Mouse (Mus musculus) midbrain, embryonic 11.5 days (tissue): ENCODE results near the gene Robo2. TPM values are rescaled to one million over a fixed set of nuclear protein-coding genes. Genes with fewer than 3 reads are reported as not detected.
A peak's percentile ranks its signal among the peaks of the same experiment; 100 is the strongest.

ENCODE experiments used
- ATAC-seq: fragments of 200-750 bp; cut with Nextera tagmentation; 2 replicates; pipeline ENCODE4 v1.8.0; 2017; ENCODE audit warnings: moderate TSS enrichment, moderate library complexity; ENCODE audit not compliant: low FRiP score
- DNase-seq: peaks from one replicate; pipeline ENCODE4 v3.0.0; 2015; ENCODE audit warnings: low spot score; ENCODE audit errors: missing footprints
- H3K27ac ChIP-seq: fragments of 300-500 bp; sonication (generic); 2 replicates; pipeline ENCODE4 v1.5.1; 2014; ENCODE audit warnings: low read depth, low read length
- H3K27me3 ChIP-seq: fragments of 300-500 bp; sonication (generic); 2 replicates; pipeline ENCODE4 v1.6.1; 2014; ENCODE audit warnings: mild to moderate bottlenecking, low read length, moderate library complexity, mixed read lengths; ENCODE audit not compliant: control insufficient read depth, insufficient read depth
- H3K36me3 ChIP-seq: fragments of 300-500 bp; sonication (generic); 2 replicates; pipeline ENCODE4 v1.6.1; 2014; ENCODE audit warnings: mild to moderate bottlenecking, low read length, moderate library complexity, mixed read lengths; ENCODE audit not compliant: control insufficient read depth, insufficient read depth
- H3K4me1 ChIP-seq: fragments of 300-500 bp; sonication (generic); 2 replicates; pipeline ENCODE4 v1.6.1; 2014; ENCODE audit warnings: low read length; ENCODE audit not compliant: control insufficient read depth, insufficient read depth
- H3K4me2 ChIP-seq: fragments of 300-500 bp; sonication (generic); 2 replicates; pipeline ENCODE4 v1.6.1; 2014; ENCODE audit warnings: mild to moderate bottlenecking, moderate library complexity
- H3K4me3 ChIP-seq: fragments of 300-500 bp; sonication (generic); 2 replicates; pipeline ENCODE4 v1.5.1; 2014; ENCODE audit warnings: low read depth, low read length
- H3K9ac ChIP-seq: fragments of 300-500 bp; sonication (generic); 2 replicates; pipeline ENCODE4 v1.6.1; 2014; ENCODE audit warnings: low read length
- H3K9me3 ChIP-seq: fragments of 300-500 bp; sonication (generic); 2 replicates; pipeline ENCODE4 v1.6.1; 2016; ENCODE audit warnings: low read length; ENCODE audit not compliant: control insufficient read depth
- WGBS: fragments of 180-500 bp; shearing (Covaris S2); extraction: QIAGEN DNeasy Blood & Tissue Kit; methylation state at CpG from one replicate; pipeline ENCODE4 v1.1.7; 2014; 5-methylcytosine and 5-hydroxymethylcytosine counted together
- polyA plus RNA-seq: library from polyadenylated mRNA; unstranded; fragments of >200 nt; fragmentation: Nextera tagmentation; extraction: Ambion mirVana; gene quantifications from 2 replicates; pipeline ENCODE4 v1.2.1, GENCODE M21; 2014

Robo2 gene
- polyA plus RNA-seq, 1 experiment from 2014 or later, result 19.8 TPM

DNA sequence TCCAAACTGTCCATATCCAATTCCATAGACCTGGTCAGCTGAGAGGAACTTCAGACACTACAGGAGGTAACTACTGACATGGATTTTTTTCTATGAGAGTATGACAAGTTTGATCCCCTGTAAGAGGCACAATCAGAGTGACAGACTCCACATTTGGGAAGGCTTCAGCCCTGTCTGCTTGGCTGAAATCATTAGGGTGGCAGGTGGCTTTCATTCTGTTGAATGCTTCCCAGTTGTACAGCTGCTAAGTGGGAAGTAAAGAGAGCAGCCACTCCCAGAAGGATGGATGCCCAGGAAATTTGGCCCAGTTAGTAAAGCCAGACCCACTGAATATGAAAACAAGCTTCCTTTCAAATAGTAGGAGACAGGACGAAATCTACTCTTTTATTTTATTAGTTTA, 321.7 kb downstream of the Robo2 start:
- DNase-seq, result no peak
- H3K4me1 ChIP-seq, result 0 out of 2 replicates have a peak, but pooled peaks cover 2% of the 10 kb centered on the region
- H3K36me3 ChIP-seq, result no peaks in the 10 kb centered on the region
- no peak for ATAC-seq
- H3K27ac ChIP-seq, result no peak overlapping the region
- H3K27me3 ChIP-seq, result no peaks in the 10 kb centered on the region
- no peaks in the 10 kb centered on the region for H3K9me3 ChIP-seq
- H3K4me2 ChIP-seq, result no peak overlapping the region
- WGBS, result 88% methylated on average over 1 of the region's 1 CpGs
- no peak overlapping the region for H3K4me3 ChIP-seq
- H3K9ac ChIP-seq, result no peak overlapping the region

DNA sequence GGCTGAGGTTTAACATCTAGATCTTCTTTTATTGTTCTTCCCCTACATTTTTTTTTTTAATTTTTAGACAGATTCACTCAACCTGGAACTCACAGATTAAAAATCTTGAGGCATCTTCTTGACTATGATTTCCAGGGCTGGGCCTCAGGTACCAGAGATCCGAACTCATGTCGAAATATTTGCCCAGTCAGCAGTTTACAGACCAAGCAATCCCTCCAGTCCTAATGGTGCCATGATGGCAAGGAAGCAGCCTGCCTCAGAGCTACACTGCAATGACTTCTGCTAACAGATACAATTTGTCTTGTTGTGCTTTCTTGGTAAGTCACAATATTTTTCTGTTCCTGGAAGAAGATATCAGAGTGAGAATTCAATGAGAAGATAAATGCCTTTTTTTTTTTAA, 327.4 kb downstream of the Robo2 start:
- DNase-seq (no peak), ATAC-seq (no peak)
- H3K4me2 ChIP-seq, result no peak overlapping the region
- no peaks in the 10 kb centered on the region for H3K9me3 ChIP-seq
- H3K27me3 ChIP-seq, result no peaks in the 10 kb centered on the region
- no peaks in the 10 kb centered on the region for H3K4me1 ChIP-seq
- 89% methylated on average over 2 of the region's 2 CpGs for WGBS
- no peak overlapping the region for H3K4me3 ChIP-seq
- H3K27ac ChIP-seq, result no peak overlapping the region
- H3K9ac ChIP-seq, result no peak overlapping the region
- no peaks in the 10 kb centered on the region for H3K36me3 ChIP-seq

DNA sequence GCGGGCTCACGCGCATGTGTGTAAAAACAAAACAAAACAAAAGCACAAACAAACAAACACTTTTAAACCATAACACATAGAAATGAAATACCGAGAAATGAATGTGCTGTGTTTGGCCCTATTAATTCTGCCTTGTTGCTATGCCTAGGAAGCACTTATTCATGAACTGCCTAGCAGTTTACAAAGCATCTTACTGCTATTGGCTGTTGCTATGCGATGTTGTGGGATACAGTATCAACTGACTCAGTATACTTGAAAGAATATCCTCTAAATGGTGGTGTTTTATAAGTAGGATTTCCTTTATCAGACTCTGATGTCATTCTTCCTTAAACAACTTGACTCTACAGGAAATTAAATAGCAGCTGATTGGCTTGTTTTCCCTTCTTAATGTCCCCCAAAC, 339.0 kb downstream of the Robo2 start:
- Histone ChIP-seq H3K36me3 (no peaks in the 10 kb centered on the region), H3K27ac (no peak overlapping the region), H3K9me3 (no peaks in the 10 kb centered on the region), H3K4me1 (no peaks in the 10 kb centered on the region), H3K27me3 (no peaks in the 10 kb centered on the region), H3K4me3 (no peak overlapping the region), H3K9ac (no peak overlapping the region), H3K4me2 (no peak overlapping the region)
- no peak for DNase-seq
- ATAC-seq, result no peak
- 95% methylated on average over 5 of the region's 5 CpGs for WGBS

DNA sequence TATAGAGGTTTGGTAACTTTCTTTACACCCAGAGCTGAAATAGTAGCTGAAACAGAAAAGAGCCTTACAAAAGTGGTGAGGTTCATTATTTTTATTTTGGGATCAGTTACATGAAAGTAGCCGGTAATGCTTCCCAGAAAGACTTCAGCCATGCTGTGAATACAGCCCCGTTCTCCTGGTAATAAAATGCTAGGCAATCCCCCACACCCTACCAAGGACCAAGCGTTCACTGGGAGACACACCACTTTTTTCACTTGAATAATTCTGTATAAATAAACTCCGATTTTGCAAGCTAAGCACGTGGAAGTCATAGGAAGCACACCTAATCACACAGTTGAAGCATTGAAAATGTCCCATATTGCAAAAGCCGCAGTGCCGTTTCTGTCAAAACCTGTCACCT, 341.0 kb downstream of the Robo2 start:
- Histone ChIP-seq H3K36me3 (no peaks in the 10 kb centered on the region), H3K27ac (no peak overlapping the region), H3K9me3 (no peaks in the 10 kb centered on the region), H3K4me2 (no peak overlapping the region), H3K4me3 (no peak overlapping the region), H3K9ac (no peak overlapping the region), H3K27me3 (no peaks in the 10 kb centered on the region), H3K4me1 (no peaks in the 10 kb centered on the region)
- WGBS, result 67% methylated on average over 7 of the region's 7 CpGs
- ATAC-seq (no peak), DNase-seq (no peak)

DNA sequence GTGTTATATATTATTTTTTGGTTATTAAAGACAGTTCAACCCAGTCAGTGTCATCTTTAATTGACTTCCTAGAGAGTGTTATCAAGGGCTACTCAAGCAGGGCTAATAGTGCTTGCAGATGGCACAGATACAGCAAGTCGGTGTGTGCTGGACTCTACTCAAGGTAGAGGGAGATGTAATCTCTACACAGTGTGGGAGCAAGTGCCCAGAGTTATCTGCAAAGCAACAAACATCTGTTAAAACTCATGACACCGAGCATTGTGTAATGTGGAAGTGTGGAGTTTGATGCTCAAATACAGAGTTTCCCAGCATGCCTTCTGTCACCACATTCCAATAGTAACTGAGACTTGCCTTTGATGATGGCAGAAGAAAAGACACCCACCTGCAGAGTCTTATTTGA, 345.7 kb downstream of the Robo2 start:
- Histone ChIP-seq H3K27ac (no peak overlapping the region), H3K4me3 (no peak overlapping the region), H3K4me2 (no peak overlapping the region), H3K9ac (no peak overlapping the region), H3K27me3 (no peaks in the 10 kb centered on the region), H3K4me1 (no peaks in the 10 kb centered on the region), H3K36me3 (no peaks in the 10 kb centered on the region), H3K9me3 (no peaks in the 10 kb centered on the region)
- no peak for ATAC-seq
- WGBS, result 68% methylated on average over 2 of the region's 2 CpGs
- DNase-seq, result no peak

DNA sequence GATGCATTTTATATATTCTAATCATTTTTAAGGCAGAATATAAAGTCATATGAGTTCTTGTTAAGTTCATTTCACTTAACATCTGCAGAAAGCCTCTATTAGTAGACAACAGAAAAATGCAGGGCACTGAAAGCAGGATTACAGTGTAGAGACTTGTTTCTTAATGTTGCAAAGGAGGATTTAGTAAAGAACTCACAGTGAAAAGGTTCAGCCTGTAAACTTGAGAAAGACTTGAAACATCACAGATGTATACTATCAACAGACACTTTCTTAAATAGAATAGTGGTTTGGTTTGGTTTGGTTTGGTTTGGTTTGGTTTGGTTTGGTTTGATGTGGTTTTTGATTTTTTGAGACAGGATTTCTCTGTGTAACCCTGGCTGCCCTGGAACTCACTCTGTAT, 349.7 kb downstream of the Robo2 start:
- H3K9me3 ChIP-seq, result no peaks in the 10 kb centered on the region
- H3K27ac ChIP-seq, result no peak overlapping the region
- no peak overlapping the region for H3K4me2 ChIP-seq
- no peak for DNase-seq
- H3K27me3 ChIP-seq, result no peaks in the 10 kb centered on the region
- H3K9ac ChIP-seq, result no peak overlapping the region
- no peaks in the 10 kb centered on the region for H3K36me3 ChIP-seq
- H3K4me3 ChIP-seq, result no peak overlapping the region
- no peaks in the 10 kb centered on the region for H3K4me1 ChIP-seq
- no peak for ATAC-seq

DNA sequence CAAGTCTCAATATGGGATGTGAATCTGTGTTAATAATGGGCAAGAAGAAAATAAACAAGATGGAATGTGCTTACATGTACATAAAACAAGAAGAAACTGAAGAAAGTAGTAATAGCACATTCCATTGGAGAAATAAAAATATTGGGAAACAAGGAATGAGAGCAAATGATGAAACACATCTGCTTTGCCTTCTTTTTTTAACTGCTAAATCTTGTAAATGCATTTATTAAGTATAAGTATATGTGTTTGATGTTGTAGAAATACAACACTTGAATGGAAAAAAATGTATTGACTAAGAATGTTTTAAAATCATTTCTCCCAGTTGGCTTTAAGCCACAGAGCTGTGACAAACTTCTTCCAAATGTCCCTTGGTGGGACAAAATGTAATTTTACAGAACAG, 350.1 kb downstream of the Robo2 start:
- Histone ChIP-seq H3K4me1 (no peaks in the 10 kb centered on the region), H3K36me3 (no peaks in the 10 kb centered on the region), H3K9ac (no peak overlapping the region), H3K27ac (no peak overlapping the region), H3K4me2 (no peak overlapping the region), H3K9me3 (no peaks in the 10 kb centered on the region), H3K27me3 (no peaks in the 10 kb centered on the region), H3K4me3 (no peak overlapping the region)
- ATAC-seq, result no peak
- DNase-seq, result peak; percentile 60

DNA sequence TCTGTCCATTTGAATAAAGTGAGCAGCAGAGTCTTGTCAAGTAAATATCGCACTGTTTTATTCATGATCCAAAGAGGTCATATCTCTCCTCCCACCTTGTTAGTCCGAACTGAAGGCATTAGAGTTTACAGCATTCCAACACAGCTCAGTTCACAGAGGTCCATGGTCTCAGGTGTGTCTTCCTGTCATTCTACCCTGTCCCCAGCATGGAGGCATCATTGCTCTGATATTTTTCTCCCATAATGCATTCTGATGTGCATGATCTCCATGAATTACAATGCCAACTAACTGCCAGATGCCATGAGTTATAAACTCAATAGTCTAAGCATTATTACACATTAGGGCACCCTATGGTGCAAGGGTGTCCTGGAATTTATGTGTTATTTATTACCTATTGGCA, 354.7 kb downstream of the Robo2 start:
- no peaks in the 10 kb centered on the region for H3K36me3 ChIP-seq

DNA sequence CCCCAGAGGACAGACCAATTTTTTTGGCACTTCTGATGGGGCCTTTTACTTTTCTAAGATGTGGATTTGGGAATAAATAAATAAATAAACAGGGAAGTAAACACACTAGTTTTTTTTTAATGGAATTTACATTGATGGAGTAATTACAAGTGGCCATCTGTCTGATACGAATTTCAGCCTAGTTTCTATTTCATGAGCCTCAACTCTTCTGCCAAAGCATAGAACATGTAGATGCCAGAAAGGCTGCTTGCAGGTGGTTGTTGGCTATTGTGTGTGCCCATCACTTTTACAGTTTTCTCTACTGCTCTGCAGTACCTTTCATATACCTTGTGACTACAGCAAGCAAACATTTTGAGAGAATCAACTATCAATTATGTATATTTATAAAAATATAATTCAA, 355.4 kb downstream of the Robo2 start:
- no peaks in the 10 kb centered on the region for H3K4me1 ChIP-seq
- peak; percentile 49 for DNase-seq
- H3K36me3 ChIP-seq, result no peaks in the 10 kb centered on the region
- H3K4me2 ChIP-seq, result no peak overlapping the region
- no peak overlapping the region for H3K4me3 ChIP-seq
- WGBS, result 71% methylated on average over 1 of the region's 1 CpGs
- H3K9ac ChIP-seq, result no peak overlapping the region
- H3K27ac ChIP-seq, result no peak overlapping the region
- H3K9me3 ChIP-seq, result no peaks in the 10 kb centered on the region
- H3K27me3 ChIP-seq, result no peaks in the 10 kb centered on the region
- ATAC-seq, result no peak

More for the DNA sequence above, 354.7 kb downstream of the Robo2 start:
- ATAC-seq (no peak), DNase-seq (no peak)
- no peak overlapping the region for H3K27ac ChIP-seq
- H3K4me2 ChIP-seq, result no peak overlapping the region
- H3K9ac ChIP-seq, result no peak overlapping the region
- WGBS, result 85% methylated on average over 2 of the region's 2 CpGs
- H3K27me3 ChIP-seq, result no peaks in the 10 kb centered on the region
- H3K4me1 ChIP-seq, result no peaks in the 10 kb centered on the region
- no peak overlapping the region for H3K4me3 ChIP-seq
- H3K9me3 ChIP-seq, result no peaks in the 10 kb centered on the region
